Mouse (Mus musculus): ENCODE data around the gene Usp24. TPM values are rescaled to one million over a fixed set of nuclear protein-coding genes. Genes with fewer than 3 reads are reported as not detected.
"Not testable (repeated sequence)": the region's sequence is repeated elsewhere in the genome, so short reads cannot be mapped to it uniquely, and the experiment has no call there.

Gene Usp24
- polyA plus RNA-seq, 1 experiment from 2014 or later, result 7.2 TPM

GRCm38 (mm10) chr4:106329171-106329570 lies 13.2 kb downstream of the Usp24 start:
- H3K9ac ChIP-seq (ENCODE audit: low read length); H3K9me3 ChIP-seq (replicated peaks; ENCODE audit: control insufficient read depth, low read length); H3K36me3 ChIP-seq (ENCODE audit: control insufficient read depth, insufficient read depth, low read length); H3K27ac ChIP-seq (ENCODE audit: low read depth, low read length); H3K4me1 ChIP-seq (ENCODE audit: control insufficient read depth, insufficient read depth, low read length); H3K4me2 ChIP-seq (ENCODE audit: low read length); DNase-seq (ENCODE audit: low spot score); H3K4me3 ChIP-seq (ENCODE audit: low read depth, low read length); ATAC-seq; H3K27me3 ChIP-seq (replicated peaks; ENCODE audit: control insufficient read depth, insufficient read depth, low read length): not testable (repeated sequence)
- 88% methylated on average over 6 of the region's 6 CpGs for WGBS

- Histone ChIP-seq H3K4me1 (ENCODE audit: control insufficient read depth, insufficient read depth, low read length) (no peaks in the 10 kb centered on the region), H3K9me3 (replicated peaks; ENCODE audit: control insufficient read depth, low read length) (no peaks in the 10 kb centered on the region), H3K27me3 (replicated peaks; ENCODE audit: control insufficient read depth, insufficient read depth, low read length) (no peaks in the 10 kb centered on the region), H3K4me2 (ENCODE audit: low read length) (no peak overlapping the region), H3K4me3 (ENCODE audit: low read depth, low read length) (no peak overlapping the region), H3K27ac (ENCODE audit: low read depth, low read length) (no peak overlapping the region), H3K9ac (ENCODE audit: low read length) (no peak overlapping the region), H3K36me3 (ENCODE audit: control insufficient read depth, insufficient read depth, low read length) (no peaks in the 10 kb centered on the region)
- 93% methylated on average over 5 of the region's 5 CpGs for WGBS
- ATAC-seq (no peak), DNase-seq (ENCODE audit: low spot score) (no peak)
Observed at GRCm38 (mm10) chr4:106330371-106330819, 14.4 kb downstream of the Usp24 start.

GRCm38 (mm10) chr4:106333071-106333470 lies 17.1 kb downstream of the Usp24 start:
- 89% methylated on average over 3 of the region's 3 CpGs for WGBS
- no peak for ATAC-seq

GRCm38 (mm10) chr4:106333584-106333983 lies 17.6 kb downstream of the Usp24 start:
- no peak overlapping the region for H3K4me2 ChIP-seq (ENCODE audit: low read length)
- H3K4me3 ChIP-seq (ENCODE audit: low read depth, low read length), result no peak overlapping the region
- H3K9ac ChIP-seq (ENCODE audit: low read length), result no peak overlapping the region
- no peaks in the 10 kb centered on the region for H3K36me3 ChIP-seq (ENCODE audit: control insufficient read depth, insufficient read depth, low read length)
- H3K27me3 ChIP-seq (replicated peaks; ENCODE audit: control insufficient read depth, insufficient read depth, low read length), result no peaks in the 10 kb centered on the region
- H3K9me3 ChIP-seq (replicated peaks; ENCODE audit: control insufficient read depth, low read length), result no peaks in the 10 kb centered on the region
- no peaks in the 10 kb centered on the region for H3K4me1 ChIP-seq (ENCODE audit: control insufficient read depth, insufficient read depth, low read length)
- 85% methylated on average over 2 of the region's 2 CpGs for WGBS
- no peak for DNase-seq (ENCODE audit: low spot score)
- ATAC-seq, result no peak
- H3K27ac ChIP-seq (ENCODE audit: low read depth, low read length), result no peak overlapping the region

More at GRCm38 (mm10) chr4:106333071-106333470, 17.1 kb downstream of the Usp24 start:
- Histone ChIP-seq H3K27ac (ENCODE audit: low read depth, low read length) (no peak overlapping the region), H3K9me3 (replicated peaks; ENCODE audit: control insufficient read depth, low read length) (no peaks in the 10 kb centered on the region), H3K4me1 (ENCODE audit: control insufficient read depth, insufficient read depth, low read length) (no peaks in the 10 kb centered on the region), H3K4me2 (ENCODE audit: low read length) (no peak overlapping the region), H3K9ac (ENCODE audit: low read length) (no peak overlapping the region), H3K4me3 (ENCODE audit: low read depth, low read length) (no peak overlapping the region), H3K36me3 (ENCODE audit: control insufficient read depth, insufficient read depth, low read length) (no peaks in the 10 kb centered on the region), H3K27me3 (replicated peaks; ENCODE audit: control insufficient read depth, insufficient read depth, low read length) (no peaks in the 10 kb centered on the region)
- DNase-seq (ENCODE audit: low spot score), result no peak

- Histone ChIP-seq H3K27me3 (replicated peaks; ENCODE audit: control insufficient read depth, insufficient read depth, low read length) (no peaks in the 10 kb centered on the region), H3K4me3 (ENCODE audit: low read depth, low read length) (no peak overlapping the region), H3K27ac (ENCODE audit: low read depth, low read length) (no peak overlapping the region), H3K4me2 (ENCODE audit: low read length) (no peak overlapping the region), H3K4me1 (ENCODE audit: control insufficient read depth, insufficient read depth, low read length) (no peaks in the 10 kb centered on the region), H3K36me3 (ENCODE audit: control insufficient read depth, insufficient read depth, low read length) (no peaks in the 10 kb centered on the region), H3K9ac (ENCODE audit: low read length) (no peak overlapping the region), H3K9me3 (replicated peaks; ENCODE audit: control insufficient read depth, low read length) (no peaks in the 10 kb centered on the region)
- ATAC-seq (no peak), DNase-seq (ENCODE audit: low spot score) (no peak)
- WGBS, result 81% methylated on average over 1 of the region's 1 CpGs
Observed at GRCm38 (mm10) chr4:106335858-106336257, 19.8 kb downstream of the Usp24 start.

GRCm38 (mm10) chr4:106347664-106348063 lies 31.7 kb downstream of the Usp24 start:
- Histone ChIP-seq H3K9ac (ENCODE audit: low read length) (no peak overlapping the region), H3K4me1 (ENCODE audit: control insufficient read depth, insufficient read depth, low read length) (no peaks in the 10 kb centered on the region), H3K4me2 (ENCODE audit: low read length) (no peak overlapping the region), H3K4me3 (ENCODE audit: low read depth, low read length) (no peak overlapping the region), H3K9me3 (replicated peaks; ENCODE audit: control insufficient read depth, low read length) (no peaks in the 10 kb centered on the region), H3K36me3 (ENCODE audit: control insufficient read depth, insufficient read depth, low read length) (peaks cover 37% of the 10 kb centered on the region), H3K27me3 (replicated peaks; ENCODE audit: control insufficient read depth, insufficient read depth, low read length) (no peaks in the 10 kb centered on the region), H3K27ac (ENCODE audit: low read depth, low read length) (no peak overlapping the region)
- no peak for ATAC-seq
- no peak for DNase-seq (ENCODE audit: low spot score)
- 98% methylated on average over 1 of the region's 1 CpGs for WGBS

GRCm38 (mm10) chr4:106355025-106355424 lies 39.0 kb downstream of the Usp24 start:
- not testable (repeated sequence) for H3K27me3 ChIP-seq (replicated peaks; ENCODE audit: control insufficient read depth, insufficient read depth, low read length); H3K9me3 ChIP-seq (replicated peaks; ENCODE audit: control insufficient read depth, low read length); ATAC-seq; H3K9ac ChIP-seq (ENCODE audit: low read length); H3K4me1 ChIP-seq (ENCODE audit: control insufficient read depth, insufficient read depth, low read length); H3K27ac ChIP-seq (ENCODE audit: low read depth, low read length); H3K4me2 ChIP-seq (ENCODE audit: low read length); H3K4me3 ChIP-seq (ENCODE audit: low read depth, low read length); DNase-seq (ENCODE audit: low spot score)
- peaks cover 33% of the 10 kb centered on the region for H3K36me3 ChIP-seq (ENCODE audit: control insufficient read depth, insufficient read depth, low read length)
- 94% methylated on average over 2 of the region's 2 CpGs for WGBS

GRCm38 (mm10) chr4:106370013-106370412 lies 54.0 kb downstream of the Usp24 start:
- WGBS, result 89% methylated on average over 6 of the region's 6 CpGs
- Histone ChIP-seq H3K36me3 (ENCODE audit: control insufficient read depth, insufficient read depth, low read length) (peaks cover 54% of the 10 kb centered on the region), H3K27me3 (replicated peaks; ENCODE audit: control insufficient read depth, insufficient read depth, low read length) (no peaks in the 10 kb centered on the region)

GRCm38 (mm10) chr4:106375857-106376256 lies 59.8 kb downstream of the Usp24 start:
- Histone ChIP-seq H3K36me3 (ENCODE audit: control insufficient read depth, insufficient read depth, low read length) (peaks cover 71% of the 10 kb centered on the region), H3K4me2 (ENCODE audit: low read length) (no peak overlapping the region), H3K9me3 (replicated peaks; ENCODE audit: control insufficient read depth, low read length) (no peaks in the 10 kb centered on the region), H3K4me3 (ENCODE audit: low read depth, low read length) (no peak overlapping the region), H3K4me1 (ENCODE audit: control insufficient read depth, insufficient read depth, low read length) (no peaks in the 10 kb centered on the region), H3K9ac (ENCODE audit: low read length) (no peak overlapping the region), H3K27me3 (replicated peaks; ENCODE audit: control insufficient read depth, insufficient read depth, low read length) (no peaks in the 10 kb centered on the region), H3K27ac (ENCODE audit: low read depth, low read length) (no peak overlapping the region)
- ATAC-seq (no peak), DNase-seq (ENCODE audit: low spot score) (peak; percentile 91)
- 48% methylated on average over 1 of the region's 1 CpGs for WGBS

More at GRCm38 (mm10) chr4:106370013-106370412, 54.0 kb downstream of the Usp24 start:
- H3K4me2 ChIP-seq (ENCODE audit: low read length), result no peak overlapping the region
- H3K4me1 ChIP-seq (ENCODE audit: control insufficient read depth, insufficient read depth, low read length), result no peaks in the 10 kb centered on the region
- H3K4me3 ChIP-seq (ENCODE audit: low read depth, low read length), result no peak overlapping the region
- no peak for ATAC-seq
- no peak for DNase-seq (ENCODE audit: low spot score)
- H3K27ac ChIP-seq (ENCODE audit: low read depth, low read length), result no peak overlapping the region
- H3K9me3 ChIP-seq (replicated peaks; ENCODE audit: control insufficient read depth, low read length), result no peaks in the 10 kb centered on the region
- H3K9ac ChIP-seq (ENCODE audit: low read length), result no peak overlapping the region

Measured in forebrain, embryonic 14.5 days (tissue).